Mouse (Mus musculus) c-Kit-positive CD71-positive TER-119-negative erythroid progenitor cells, embryonic 14.5 days (primary cell): ENCODE data around the gene Os9.
A peak's percentile ranks its signal among the peaks of the same experiment; 100 is the strongest.
"Not testable (repeated sequence)": the region's sequence is repeated elsewhere in the genome, so short reads cannot be mapped to it uniquely, and the experiment has no call there.

ENCODE experiments used
- DNase-seq: peaks from one replicate; pipeline ENCODE4 v3.0.0-alpha.2; 2013; ENCODE audit warnings: low read depth

Os9 gene

DNA sequence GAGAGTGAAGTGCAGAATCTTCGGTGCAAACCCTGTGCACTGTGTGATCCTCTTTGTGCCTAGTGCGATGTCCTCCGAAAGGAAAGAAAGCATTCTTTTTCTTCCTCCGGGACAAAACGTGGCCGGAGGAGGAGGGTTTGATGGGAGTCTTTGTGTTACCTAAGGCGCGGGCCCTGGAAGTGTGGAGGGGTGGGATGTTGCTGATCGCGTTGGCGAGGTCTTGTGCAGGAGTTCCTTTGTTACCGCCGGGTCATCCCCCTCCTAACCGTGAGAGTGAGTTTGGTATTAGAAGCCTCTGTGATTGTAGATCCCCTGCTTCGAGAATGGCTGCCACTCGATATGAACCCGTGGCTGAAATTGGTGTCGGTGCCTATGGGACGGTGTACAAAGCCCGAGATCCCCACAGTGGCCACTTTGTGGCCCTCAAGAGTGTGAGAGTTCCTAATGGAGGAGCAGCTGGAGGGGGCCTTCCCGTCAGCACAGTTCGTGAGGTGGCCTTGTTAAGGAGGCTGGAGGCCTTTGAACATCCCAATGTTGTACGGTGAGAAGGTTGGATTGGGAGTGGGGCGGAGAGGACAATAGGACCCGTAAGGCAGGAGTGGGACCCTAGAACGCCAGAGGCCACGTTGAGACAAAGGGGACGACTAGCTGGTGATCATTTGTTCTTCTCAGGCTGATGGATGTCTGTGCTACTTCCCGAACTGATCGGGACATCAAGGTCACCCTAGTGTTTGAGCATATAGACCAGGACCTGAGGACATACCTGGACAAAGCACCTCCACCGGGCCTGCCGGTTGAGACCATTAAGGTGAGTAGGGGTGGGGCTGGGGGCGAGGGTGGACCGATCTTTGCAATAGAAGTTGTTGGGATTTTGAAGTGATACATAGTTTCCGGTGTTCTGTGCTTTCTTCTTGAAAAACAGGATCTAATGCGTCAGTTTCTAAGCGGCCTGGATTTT is 56.7 kb downstream of the Os9 start:
- no peak for DNase-seq

DNA sequence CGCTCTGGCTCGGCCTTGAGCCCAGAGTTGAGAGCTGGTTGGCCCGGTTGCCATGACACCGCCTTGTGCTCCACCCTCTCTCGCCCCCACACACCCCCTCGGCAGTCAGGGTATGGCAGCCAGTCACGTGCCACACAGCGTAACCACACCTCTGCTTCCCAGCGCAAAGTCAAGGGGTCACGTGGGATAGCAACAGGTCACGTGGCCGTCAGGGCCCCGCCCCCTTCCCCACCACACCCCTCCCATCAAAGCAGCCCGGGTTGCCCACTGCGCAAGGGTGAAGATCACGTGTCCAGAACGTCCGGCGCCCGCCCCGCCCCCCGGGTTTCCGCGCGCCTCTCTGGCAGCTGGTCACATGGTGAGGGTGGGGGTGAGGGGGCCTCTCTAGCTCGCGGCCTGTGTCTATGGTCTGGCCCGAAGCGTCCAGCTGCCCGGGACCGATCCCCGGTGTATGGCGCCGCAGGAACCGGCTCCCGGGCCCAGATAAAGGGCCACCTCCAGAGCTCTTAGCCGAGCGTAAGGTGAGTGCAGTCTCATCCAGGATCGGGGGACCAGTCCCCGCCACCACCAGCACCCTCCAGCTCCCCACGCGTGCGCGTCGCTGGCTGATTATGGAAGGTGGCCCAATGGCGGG is 57.6 kb downstream of the Os9 start, which contains the start of gene Cdk4:
Gene Cdk4 (plus strand): TSS at position 296 of the 634 bp plus-strand sequence.
- DNase-seq, result peak; percentile 94

DNA sequence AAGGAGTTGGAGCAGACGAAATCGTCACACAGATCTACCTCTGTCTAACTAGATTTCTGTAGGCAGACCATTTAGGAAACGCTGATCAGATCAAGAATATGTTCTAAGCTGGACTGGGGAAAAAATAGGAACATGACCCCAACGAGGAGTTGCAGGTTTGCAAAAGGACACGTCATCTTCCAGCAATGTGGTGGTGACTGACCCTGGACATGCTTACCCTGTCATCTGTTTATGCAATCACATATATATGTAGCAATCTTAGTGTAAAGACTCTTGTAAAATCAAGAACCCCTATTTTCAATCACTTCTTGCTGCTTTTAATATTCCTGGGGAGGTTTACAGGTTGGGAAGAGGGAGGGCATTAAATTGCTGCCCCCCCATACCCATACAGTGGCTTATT is 58.4 kb downstream of the Os9 start:
- no peak for DNase-seq

DNA sequence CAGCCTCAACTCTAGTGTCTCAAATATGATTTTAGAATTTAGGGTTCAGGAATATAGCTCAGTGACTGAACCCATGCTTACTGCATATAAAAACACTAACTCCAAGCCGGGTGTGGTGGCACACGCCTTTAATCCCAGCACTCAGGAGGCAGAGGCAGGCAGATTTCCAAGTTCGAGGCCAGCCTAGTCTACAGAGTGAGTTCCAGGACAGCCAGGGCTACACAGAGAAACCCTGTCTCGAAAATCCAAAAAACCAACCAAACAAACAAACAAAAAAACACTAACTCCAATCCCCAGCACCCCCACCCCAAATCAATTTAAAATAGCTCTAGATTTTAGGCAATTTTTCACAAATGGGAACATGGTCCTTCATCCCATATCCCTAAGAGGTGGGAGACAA is 58.8 kb downstream of the Os9 start:
- DNase-seq, result not testable (repeated sequence)

DNA sequence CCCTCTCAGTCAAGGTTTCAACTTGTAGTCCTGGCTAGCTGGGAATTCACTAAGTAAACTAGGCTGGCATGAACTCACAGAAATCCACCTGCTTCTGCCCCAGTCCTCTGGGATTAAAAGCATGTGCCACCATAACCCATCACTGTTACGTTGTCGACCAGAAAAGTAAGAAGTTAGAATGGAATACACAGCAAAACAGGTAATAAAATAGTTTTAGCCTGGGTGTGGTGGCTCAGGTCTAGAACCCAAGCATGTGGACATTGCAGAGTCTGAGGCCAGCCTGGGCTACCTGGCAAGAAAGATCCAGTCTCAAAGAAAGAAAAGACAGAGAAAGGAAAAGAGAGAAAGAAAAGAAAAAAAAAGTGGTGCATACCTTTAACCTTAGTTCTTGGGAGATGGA is 59.4 kb downstream of the Os9 start:
- DNase-seq, result no peak

DNA sequence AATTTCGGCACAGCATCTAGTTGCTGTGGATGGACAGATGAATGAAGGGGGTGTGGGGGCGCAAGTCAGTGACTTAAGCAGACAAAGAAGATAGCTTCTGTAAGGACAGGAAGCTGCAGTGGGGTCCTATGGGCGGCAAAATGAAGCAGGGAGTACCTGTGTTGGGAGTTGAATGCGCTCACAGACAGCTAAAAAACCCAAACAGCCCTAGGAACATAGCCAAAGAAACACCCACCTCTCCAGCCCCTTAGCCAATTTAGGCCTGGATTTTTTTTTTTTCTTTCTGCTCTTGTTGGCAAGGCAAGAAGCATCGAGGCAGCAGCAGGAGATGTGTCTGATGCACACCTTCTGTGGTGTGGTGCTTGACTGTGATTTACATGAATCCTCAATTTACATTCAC is 59.8 kb downstream of the Os9 start:
- no peak for DNase-seq

DNA sequence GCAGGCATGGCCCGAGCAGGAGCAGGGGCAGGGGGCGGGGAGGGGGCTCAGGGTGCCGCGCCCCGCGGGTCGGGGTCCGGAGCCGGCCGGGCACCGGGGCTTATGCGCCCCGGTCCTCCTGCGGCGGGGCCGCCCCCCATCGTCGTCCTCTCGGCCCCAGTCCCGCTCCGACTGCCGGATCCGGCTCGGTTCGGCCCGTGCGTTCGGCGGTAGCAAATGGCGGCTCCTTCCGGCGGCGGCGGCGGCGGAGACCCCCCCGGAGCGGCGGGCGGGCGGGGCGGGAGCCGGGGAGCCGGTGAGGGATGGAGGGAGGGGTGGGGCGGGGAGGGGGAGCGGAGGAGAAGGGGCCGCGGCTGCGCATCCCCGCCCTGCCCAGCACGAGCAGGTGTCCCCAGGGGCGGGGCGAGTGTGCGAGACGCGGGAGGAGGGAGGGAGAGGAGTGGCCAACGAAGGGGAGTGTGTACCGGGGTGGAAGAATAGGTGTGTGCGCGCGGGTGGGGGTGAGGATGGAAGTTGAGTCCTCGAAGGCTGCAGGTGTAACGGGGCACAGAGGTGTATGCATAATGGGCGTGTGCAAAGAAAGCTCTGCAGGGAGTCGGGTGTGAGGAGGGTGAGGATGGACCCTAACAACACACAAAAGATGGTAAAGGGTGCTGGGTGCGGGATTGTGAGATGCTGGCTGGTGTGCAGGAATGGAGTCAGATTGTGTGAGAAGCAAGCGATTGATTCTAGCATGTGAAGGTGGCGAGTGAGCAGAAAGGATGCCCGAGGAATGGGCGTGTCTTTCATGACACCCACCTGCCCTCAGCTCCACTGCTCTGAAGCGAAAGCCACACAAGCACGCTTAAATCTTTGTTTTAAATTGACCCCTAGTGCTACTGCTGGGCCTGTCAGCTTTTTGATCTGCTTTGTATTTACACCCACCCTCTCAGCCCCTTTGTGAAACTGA is 60.7 kb downstream of the Os9 start, which contains the start of gene March9:
Gene March9 (minus strand): TSS at position 217 of the 949 bp plus-strand sequence.
- DNase-seq, result no peak

DNA sequence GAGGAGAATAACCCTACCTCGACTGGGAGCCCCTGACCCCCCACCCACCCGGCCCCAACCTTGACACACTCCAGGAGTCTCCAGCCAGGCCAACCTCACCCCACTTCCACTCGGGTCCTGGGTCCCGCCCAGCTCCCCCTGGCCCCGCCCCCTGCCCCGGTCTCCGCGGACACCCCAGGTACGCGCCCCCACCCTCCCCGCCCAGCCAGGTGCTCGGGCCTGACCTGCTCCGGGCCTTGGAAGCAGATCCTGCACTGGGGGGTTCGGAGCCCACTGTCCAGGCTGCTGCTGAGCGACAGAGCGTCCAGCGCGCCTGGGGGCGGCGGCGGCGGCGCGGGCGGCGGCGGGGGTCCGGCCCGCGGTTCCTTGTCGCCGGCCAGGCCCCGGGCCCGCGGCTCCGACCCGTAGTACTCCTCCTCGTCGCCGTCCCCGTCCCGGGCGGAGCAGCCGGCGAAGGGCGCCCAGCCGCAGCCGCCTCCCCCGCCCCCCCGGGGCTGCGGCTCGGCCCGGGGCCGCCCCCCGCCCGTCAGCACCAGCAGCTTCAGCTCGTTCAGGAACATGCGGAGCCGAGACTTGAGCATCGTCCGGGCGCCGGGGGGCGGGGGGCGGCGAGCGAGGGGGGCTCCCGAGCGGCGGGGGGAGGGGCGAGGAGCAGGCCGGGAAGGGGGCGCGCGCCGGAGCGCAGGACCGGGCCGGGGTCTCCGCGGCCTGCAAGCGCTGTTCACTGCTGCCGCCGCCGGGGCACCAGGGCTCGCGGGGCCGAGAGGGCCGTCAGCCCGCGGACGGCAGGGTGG is 61.6 kb downstream of the Os9 start:
- no peak for DNase-seq

DNA sequence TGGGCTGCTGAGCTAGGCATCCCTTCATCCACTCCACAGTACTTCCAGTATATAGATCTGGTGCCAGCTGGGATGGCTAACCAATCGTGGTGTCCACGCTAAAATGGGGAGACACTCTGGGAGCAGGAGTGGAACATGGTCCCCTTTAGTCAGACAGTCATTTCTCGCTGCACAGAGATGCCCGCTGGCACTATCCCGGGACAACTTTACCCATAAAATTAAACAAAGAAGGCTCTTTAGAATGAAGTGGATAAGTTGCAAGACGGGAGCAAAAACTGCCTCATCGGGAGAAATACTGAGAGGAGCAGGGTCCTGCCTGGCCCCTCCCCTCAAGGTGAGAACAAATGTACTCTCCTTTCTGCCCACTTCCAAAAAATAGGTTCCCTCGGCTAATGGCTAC is 62.2 kb downstream of the Os9 start:
- DNase-seq, result no peak

DNA sequence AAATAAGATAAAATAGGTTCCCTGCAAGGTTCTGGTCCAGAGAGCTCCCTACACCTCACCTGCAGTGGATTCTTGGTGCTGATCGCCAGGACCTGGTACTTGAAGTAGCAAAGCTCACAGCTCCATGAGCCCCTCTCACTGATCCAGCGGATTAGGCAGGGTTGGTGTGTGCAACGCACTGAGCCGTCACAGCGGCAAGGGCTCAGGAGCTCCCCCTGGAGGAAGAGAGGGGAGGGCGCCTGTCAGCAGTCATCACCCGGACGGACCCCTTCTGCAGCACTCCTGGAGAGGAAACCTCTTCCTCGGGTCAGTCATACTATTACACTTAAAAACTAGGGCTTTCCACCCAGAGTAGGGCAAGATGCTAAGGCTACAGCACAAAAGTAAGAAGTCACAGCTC is 62.8 kb downstream of the Os9 start:
- DNase-seq, result no peak

DNA sequence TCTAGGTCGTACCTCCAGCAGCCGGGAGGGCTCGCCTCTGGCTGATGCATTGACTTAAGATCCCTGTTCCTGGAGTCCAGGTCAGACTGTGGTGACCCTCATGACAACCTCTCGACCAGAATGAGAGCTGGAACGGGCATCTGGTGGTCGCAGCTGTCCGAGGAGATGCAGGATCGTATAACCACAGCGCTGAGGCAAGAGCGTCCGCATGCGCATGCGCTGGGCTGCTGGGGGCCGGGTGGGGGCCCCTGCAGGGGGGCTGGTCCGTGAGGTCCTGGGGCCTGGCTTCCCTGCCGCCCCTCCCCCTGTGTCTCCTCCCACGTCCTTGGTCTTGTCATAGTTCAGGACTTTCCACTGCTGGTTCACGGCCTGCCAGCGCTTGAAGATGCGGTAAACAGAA is 64.4 kb downstream of the Os9 start:
- no peak for DNase-seq

DNA sequence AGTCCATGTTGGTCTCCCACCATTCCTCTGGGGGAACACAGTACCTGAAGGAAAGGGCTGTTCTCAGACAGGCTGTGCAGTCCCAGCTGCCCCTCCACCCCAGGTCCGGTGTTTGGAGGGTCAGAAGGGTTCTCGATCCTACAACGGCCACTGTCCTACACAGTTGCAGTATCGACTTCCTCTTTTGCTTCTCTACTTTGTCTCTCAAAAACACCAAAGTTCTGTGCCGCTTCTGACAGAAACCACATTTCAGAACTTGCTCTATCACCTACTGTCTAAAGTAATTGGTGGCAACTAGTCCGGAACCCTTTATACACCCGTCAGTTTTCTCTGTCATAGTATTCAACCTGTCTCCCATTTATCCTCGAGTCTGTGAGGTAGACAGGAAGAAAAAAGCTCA is 65.5 kb downstream of the Os9 start:
- DNase-seq, result no peak

DNA sequence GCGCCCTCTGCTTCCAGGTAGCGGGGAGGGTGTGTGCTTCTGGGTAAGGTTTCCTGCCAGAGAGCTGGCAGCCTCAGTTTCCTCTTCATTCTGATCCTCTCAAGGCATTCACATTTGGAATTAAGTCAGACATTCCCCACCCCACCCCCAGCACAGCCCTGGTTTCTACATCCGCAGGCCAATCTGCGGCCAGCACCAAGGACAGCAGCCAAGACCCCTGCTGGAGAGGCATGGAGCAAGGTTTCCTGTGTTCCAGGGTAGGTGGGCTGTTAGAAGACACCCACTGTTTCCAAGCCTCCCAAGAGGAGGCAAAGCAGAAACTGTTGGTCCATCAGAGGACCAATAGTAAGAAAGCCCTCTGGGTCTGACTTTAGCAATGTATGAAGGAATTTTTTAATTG is 66.3 kb downstream of the Os9 start:
- no peak for DNase-seq

DNA sequence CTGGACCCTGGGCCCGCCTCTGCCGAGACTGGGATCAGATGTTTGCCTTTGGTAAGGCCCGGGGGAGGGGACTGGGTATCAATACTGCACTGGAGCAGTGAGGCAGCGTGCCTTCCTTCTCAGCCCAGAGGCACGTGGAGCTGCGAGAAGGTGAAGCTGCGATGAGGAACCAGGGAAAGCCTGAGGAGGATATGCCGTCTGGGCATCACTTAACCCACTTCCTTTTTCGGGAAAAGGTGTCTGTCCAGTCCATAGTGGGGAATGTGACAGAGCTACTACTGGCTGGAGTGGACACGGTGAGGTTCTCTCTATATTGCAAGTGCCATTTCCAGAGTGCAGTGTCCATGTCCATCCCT is 70.8 kb downstream of the Os9 start:
- no peak for DNase-seq

DNA sequence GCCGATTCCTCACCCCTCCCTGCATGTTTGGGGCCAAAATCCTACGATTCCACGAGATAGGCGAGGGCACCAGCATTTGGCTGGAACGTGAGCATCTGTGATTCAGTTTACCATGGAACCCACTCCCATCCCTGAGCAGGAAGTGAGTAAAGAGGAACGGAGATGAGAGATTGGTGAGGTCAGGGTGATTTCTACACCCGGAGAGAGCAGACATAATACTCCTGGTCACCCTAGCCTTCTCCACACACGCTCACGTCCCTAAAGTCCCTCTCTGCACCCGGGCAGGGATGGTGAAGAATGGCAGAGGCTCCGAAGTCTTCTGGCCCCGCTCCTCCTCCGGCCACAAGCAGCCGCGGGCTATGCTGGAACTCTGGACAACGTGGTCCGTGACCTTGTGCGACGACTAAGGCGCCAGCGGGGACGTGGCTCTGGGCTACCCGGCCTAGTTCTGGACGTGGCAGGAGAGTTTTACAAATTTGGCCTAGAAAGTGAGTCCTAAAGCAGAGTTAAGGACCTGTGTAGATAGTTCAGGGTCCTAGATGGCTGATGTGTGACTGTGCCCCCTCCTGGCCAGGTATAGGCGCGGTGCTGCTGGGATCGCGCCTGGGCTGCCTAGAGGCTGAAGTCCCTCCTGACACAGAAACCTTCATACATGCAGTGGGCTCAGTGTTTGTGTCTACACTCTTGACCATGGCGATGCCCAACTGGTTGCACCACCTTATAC is 71.4 kb downstream of the Os9 start:
- DNase-seq, result no peak

DNA sequence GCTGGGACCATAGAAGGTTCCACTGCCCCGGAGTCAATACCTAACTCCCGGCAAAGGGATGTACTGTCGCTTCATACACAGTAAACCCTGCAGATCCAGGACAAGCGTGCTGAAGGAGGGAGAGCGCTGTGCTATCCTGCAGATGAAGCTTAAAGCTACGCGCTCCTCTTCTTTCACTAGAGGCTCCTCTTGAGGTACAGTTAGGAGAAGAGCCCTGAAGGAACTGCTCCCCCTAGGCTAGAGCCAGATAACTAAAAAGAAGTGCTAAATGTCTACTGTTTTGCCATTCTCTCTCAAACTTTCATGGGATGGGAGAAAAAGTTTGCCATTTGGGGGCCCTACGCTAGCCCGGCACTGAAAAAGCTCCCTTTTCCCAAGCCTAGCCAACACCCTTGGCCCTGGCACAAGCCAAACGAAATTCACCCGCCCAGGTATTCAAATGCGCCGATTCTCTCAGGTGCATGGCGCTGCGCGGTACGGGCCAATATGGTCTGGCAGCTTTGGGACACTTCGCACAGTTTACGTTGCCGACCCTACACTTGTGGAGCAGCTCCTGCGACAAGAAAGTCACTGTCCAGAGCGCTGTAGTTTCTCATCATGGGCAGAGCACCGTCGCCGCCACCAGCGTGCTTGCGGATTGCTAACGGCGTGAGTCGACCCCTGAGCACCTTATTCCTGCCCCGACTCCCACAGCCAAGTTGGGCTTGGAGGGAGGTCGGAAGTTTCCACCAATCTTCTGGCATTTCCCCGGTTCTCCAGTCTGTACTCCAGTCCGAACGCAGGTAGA is 72.1 kb downstream of the Os9 start:
- DNase-seq, result no peak

DNA sequence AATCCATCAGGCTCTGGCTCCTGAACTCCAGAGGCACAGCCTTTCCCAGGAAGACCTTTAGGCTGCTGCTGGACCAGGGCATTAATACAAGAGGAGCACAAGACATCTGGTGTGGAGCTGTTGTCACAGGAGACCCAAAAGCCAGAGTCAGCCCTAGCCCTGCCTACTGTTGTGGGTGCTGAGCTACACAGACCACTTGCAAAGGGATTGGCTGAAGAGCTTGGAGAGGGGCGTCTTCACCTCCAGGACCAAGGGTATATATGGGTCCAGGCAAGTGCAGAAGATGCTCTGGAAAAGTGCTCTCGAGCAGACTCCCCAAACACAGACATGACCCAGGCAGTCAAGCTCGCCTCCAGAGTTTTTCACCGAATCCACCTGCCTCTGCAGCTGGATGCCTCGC is 73.0 kb downstream of the Os9 start, which contains the start of gene Cyp27b1:
Gene Cyp27b1 (plus strand): TSS at position 297 of the 400 bp plus-strand sequence.
- no peak for DNase-seq
